Mouse (Mus musculus): Measurements from ENCODE around the gene Auts2. TPM values are rescaled to one million over a fixed set of nuclear protein-coding genes. Genes with fewer than 3 reads are reported as not detected.

Gene Auts2
- total and polyA plus RNA-seq, 3 experiments, result not detected

DNA sequence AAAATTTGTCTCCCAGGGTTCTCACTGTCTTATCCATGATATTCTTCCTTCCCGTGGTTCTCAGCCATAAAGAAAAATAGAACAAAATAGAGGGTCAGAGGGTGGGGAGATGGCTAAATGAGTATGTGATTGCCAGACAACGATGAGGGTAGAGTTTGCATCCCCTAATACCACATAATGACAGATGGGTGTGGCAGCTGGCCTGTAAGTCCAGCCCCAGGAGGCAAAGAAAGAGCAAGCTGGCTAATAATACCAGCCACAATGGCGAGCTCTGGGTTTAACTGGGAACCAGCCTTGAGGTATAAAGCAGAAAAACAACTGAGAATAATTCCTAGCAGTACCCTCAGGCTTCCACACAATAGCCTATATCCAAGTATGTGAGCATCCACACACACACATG lies 1029.4 kb downstream of the Auts2 start:
- in situ Hi-C loops (cut with MboI; ENCODE audit: low pct_ligation_motif_present, low pct_unique_long_range_greater_than_20kb, low sequenced_read_pairs), result no loop called here

DNA sequence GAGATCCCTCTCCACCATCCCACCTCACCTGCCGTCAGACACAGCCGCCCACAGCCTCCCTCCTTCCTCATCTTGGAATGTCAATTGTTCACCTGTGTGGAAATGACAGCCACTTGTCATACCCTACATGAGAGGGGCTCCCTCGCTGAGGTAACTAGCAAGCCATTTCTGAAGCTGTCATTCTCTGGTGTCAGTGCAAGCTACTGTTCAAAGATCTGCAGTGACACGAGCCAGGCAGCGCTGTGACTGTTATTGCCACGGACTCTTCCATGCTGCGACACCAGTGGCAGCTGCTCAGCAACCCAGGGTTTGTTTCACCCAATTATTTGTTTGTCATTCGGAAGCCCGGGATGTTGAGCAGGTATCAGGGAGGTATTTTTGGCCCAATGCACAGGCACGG lies 1030.5 kb downstream of the Auts2 start:
- TF ChIP-seq CTCF (conservative IDR thresholded peaks at IDR 0.05 in 1 of 2, IDR thresholded peaks at IDR 0.05 in 1 of 2; ENCODE audit: low read depth in 2 of 2, low read length in 2 of 2) (no peak), POLR2AphosphoS2 (IDR thresholded peaks at IDR 0.05; ENCODE audit: low read depth, low read length) (no peak), MAZ (IDR thresholded peaks at IDR 0.05; ENCODE audit: low read depth, low read length) (no peak), MYC (IDR thresholded peaks at IDR 0.05; ENCODE audit: low read depth, low read length) (no peak), ZMIZ1 (IDR thresholded peaks at IDR 0.05; ENCODE audit: low read depth, low read length) (no peak), MAX (IDR thresholded peaks at IDR 0.05; ENCODE audit: low read length) (no peak), USF1 (IDR thresholded peaks at IDR 0.05; ENCODE audit: low read depth, low read length) (no peak)
- peaks cover 87% of the 10 kb centered on the region for H3K9me3 ChIP-seq (replicated peaks; ENCODE audit: low read length)
- no peaks in the 10 kb centered on the region for H3K4me1 ChIP-seq (ENCODE audit: control insufficient read depth in 1 of 2, insufficient read depth in 2 of 2)
- in situ Hi-C loops (cut with MboI; ENCODE audit: low pct_ligation_motif_present, low pct_unique_long_range_greater_than_20kb, low sequenced_read_pairs) (no loop called here), dilution Hi-C loops (cut with MboI; ENCODE audit: extremely low pct_ligation_motif_present, extremely low pct_unique_long_range_greater_than_20kb, low sequenced_read_pairs) (no loop called here)
- no peaks in the 10 kb centered on the region for H3K27me3 ChIP-seq (replicated peaks)
- no peak overlapping the region for H3K4me2 ChIP-seq (ENCODE audit: insufficient read depth, low read depth, poor library complexity, severe bottlenecking)
- DNase-seq (ENCODE audit: extremely low read depth), result no peak
- no peak overlapping the region for H3K4me3 ChIP-seq (replicated peaks in 1 of 3; ENCODE audit: low read depth in 2 of 3, low read length in 2 of 3, poor library complexity in 1 of 3)
- no peaks in the 10 kb centered on the region for H3K36me3 ChIP-seq (replicated peaks in 1 of 2; ENCODE audit: control insufficient read depth in 1 of 2, insufficient read depth in 1 of 2, low read length in 1 of 2)
- H3K9ac ChIP-seq (ENCODE audit: insufficient read depth, low read depth), result no peak overlapping the region
- no peaks in the 10 kb centered on the region for H3K79me2 ChIP-seq (replicated peaks; ENCODE audit: control insufficient read depth, extremely low read depth, insufficient read depth, poor library complexity, severe bottlenecking)
- no peak overlapping the region for H3K27ac ChIP-seq (ENCODE audit: insufficient read depth, low read depth)

More for the DNA sequence above, 1029.4 kb downstream of the Auts2 start:
- no peak for DNase-seq (ENCODE audit: extremely low read depth)
- TF ChIP-seq ZNF384 (IDR thresholded peaks at IDR 0.05; ENCODE audit: low read depth, low read length) (no peak), MAX (IDR thresholded peaks at IDR 0.05; ENCODE audit: low read length) (no peak), ELF1 (IDR thresholded peaks at IDR 0.05; ENCODE audit: low read depth, low read length) (no peak), USF1 (IDR thresholded peaks at IDR 0.05; ENCODE audit: low read depth, low read length) (no peak), USF2 (conservative IDR thresholded peaks at IDR 0.05; ENCODE audit: low read depth, low read length) (no peak), HCFC1 (IDR thresholded peaks at IDR 0.05; ENCODE audit: low read depth, low read length) (no peak), CHD2 (IDR thresholded peaks at IDR 0.05; ENCODE audit: low read length) (no peak), TBP (conservative IDR thresholded peaks at IDR 0.05; ENCODE audit: low read depth, low read length) (no peak)
- H3K27ac ChIP-seq (ENCODE audit: insufficient read depth, low read depth), result no peak overlapping the region
- no peak overlapping the region for H3K4me3 ChIP-seq (replicated peaks in 1 of 3; ENCODE audit: low read depth in 2 of 3, low read length in 2 of 3, poor library complexity in 1 of 3)
- no peaks in the 10 kb centered on the region for H3K36me3 ChIP-seq (replicated peaks in 1 of 2; ENCODE audit: control insufficient read depth in 1 of 2, insufficient read depth in 1 of 2, low read length in 1 of 2)
- no peak overlapping the region for H3K9ac ChIP-seq (ENCODE audit: insufficient read depth, low read depth)
- no peaks in the 10 kb centered on the region for H3K27me3 ChIP-seq (replicated peaks)
- no peak overlapping the region for H3K4me2 ChIP-seq (ENCODE audit: insufficient read depth, low read depth, poor library complexity, severe bottlenecking)
- no peaks in the 10 kb centered on the region for H3K4me1 ChIP-seq (ENCODE audit: control insufficient read depth in 1 of 2, insufficient read depth in 2 of 2)
- H3K79me2 ChIP-seq (replicated peaks; ENCODE audit: control insufficient read depth, extremely low read depth, insufficient read depth, poor library complexity, severe bottlenecking), result no peaks in the 10 kb centered on the region
- dilution Hi-C loops (cut with MboI; ENCODE audit: extremely low pct_ligation_motif_present, extremely low pct_unique_long_range_greater_than_20kb, low sequenced_read_pairs), result no loop called here
- peaks cover 90% of the 10 kb centered on the region for H3K9me3 ChIP-seq (replicated peaks; ENCODE audit: low read length)

DNA sequence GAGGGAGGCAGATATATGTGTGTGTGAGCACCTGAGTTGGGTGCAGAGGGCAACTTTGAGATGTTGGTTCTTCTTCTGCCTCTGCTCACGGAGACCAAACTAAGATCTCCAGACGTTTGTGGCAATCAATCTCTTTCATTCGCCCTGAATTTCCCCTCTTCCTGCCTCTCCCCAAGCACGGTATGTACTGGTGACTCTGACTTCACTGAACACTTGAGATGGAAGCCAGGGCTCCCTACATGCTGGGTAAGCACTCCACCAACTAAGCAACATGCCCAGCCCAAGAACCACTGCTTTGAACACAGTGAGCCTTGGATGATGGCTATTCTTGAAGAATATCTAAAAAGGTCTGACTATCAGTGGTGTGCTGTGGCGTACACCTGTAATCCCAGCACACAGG lies 1032.5 kb downstream of the Auts2 start:
- dilution Hi-C loops (cut with MboI; ENCODE audit: extremely low pct_ligation_motif_present, extremely low pct_unique_long_range_greater_than_20kb, low sequenced_read_pairs), result no loop called here
- TF ChIP-seq TBP (conservative IDR thresholded peaks at IDR 0.05; ENCODE audit: low read depth, low read length) (no peak), UBTF (IDR thresholded peaks at IDR 0.05; ENCODE audit: low read depth, low read length) (no peak), JUN (IDR thresholded peaks at IDR 0.05; ENCODE audit: insufficient read depth, low read depth, low read length) (no peak), MAZ (IDR thresholded peaks at IDR 0.05; ENCODE audit: low read depth, low read length) (no peak), ETS1 (conservative IDR thresholded peaks at IDR 0.05; ENCODE audit: low read depth, low read length) (no peak), USF1 (IDR thresholded peaks at IDR 0.05; ENCODE audit: low read depth, low read length) (no peak), IRF4 (IDR thresholded peaks at IDR 0.05; ENCODE audit: low read depth, low read length) (no peak), MYC (IDR thresholded peaks at IDR 0.05; ENCODE audit: low read depth, low read length) (no peak), MAFK (IDR thresholded peaks at IDR 0.05; ENCODE audit: insufficient replicate concordance, low read length) (no peak), ZMIZ1 (IDR thresholded peaks at IDR 0.05; ENCODE audit: low read depth, low read length) (no peak), POLR2AphosphoS2 (IDR thresholded peaks at IDR 0.05; ENCODE audit: low read depth, low read length) (no peak), BHLHE40 (IDR thresholded peaks at IDR 0.05; ENCODE audit: low read depth, low read length) (no peak), RAD21 (IDR thresholded peaks at IDR 0.05; ENCODE audit: low read depth, low read length) (no peak), E2F4 (IDR thresholded peaks at IDR 0.05; ENCODE audit: insufficient replicate concordance, low read depth, low read length) (no peak), ZKSCAN1 (IDR thresholded peaks at IDR 0.05; ENCODE audit: borderline replicate concordance, low read depth, low read length) (no peak), GABPA (IDR thresholded peaks at IDR 0.05; ENCODE audit: insufficient replicate concordance, low read depth, low read length) (no peak)
- Histone ChIP-seq H3K4me2 (ENCODE audit: insufficient read depth, low read depth, poor library complexity, severe bottlenecking) (no peak overlapping the region), H3K9ac (ENCODE audit: insufficient read depth, low read depth) (no peak overlapping the region), H3K79me2 (replicated peaks; ENCODE audit: control insufficient read depth, extremely low read depth, insufficient read depth, poor library complexity, severe bottlenecking) (no peaks in the 10 kb centered on the region), H3K9me3 (replicated peaks; ENCODE audit: low read length) (peaks cover 70% of the 10 kb centered on the region), H3K27ac (ENCODE audit: insufficient read depth, low read depth) (no peak overlapping the region), H3K36me3 (replicated peaks in 1 of 2; ENCODE audit: control insufficient read depth in 1 of 2, insufficient read depth in 1 of 2, low read length in 1 of 2) (no peaks in the 10 kb centered on the region), H3K27me3 (replicated peaks) (no peaks in the 10 kb centered on the region), H3K4me1 (ENCODE audit: control insufficient read depth in 1 of 2, insufficient read depth in 2 of 2) (no peaks in the 10 kb centered on the region), H3K4me3 (replicated peaks in 1 of 3; ENCODE audit: low read depth in 2 of 3, low read length in 2 of 3, poor library complexity in 1 of 3) (no peak overlapping the region)
- no peak for DNase-seq (ENCODE audit: extremely low read depth)
- in situ Hi-C loops (cut with MboI; ENCODE audit: low pct_ligation_motif_present, low pct_unique_long_range_greater_than_20kb, low sequenced_read_pairs), result no loop called here

All from CH12.LX (cell line).